Mouse (Mus musculus): ENCODE results near the gene Pde6h. TPM values are rescaled to one million over a fixed set of nuclear protein-coding genes. Genes with fewer than 3 reads are reported as not detected.

Pde6h gene
- total and polyA plus RNA-seq, 3 experiments: 1.7 TPM; not detected in 2

DNA sequence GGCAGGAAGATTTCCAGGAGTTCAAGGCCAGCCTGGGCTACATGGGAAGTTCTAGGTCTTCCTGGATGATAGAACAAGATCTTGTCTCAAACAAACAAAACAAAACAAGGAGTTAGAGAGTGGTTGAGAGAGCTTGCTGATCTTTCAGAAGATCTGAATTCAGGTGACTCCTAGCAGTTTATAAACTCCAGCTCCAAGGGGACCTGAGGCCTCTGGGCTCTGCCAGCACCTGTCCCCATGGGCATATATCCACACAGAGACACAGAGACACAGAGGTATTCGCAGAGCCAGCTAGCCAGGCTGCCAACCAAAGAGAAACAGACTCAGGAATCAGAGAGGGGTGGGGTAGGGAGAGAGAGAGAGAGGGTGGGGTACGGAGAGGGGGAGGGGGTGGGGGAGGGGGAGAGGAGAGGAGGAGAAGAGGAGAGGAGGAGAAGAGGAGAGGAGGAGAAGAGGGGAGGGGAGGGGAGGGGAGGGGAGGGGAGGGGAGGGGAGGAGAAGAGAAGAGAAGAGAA, 10.8 kb upstream of the Pde6h start:
- DNase-seq: no peak

DNA sequence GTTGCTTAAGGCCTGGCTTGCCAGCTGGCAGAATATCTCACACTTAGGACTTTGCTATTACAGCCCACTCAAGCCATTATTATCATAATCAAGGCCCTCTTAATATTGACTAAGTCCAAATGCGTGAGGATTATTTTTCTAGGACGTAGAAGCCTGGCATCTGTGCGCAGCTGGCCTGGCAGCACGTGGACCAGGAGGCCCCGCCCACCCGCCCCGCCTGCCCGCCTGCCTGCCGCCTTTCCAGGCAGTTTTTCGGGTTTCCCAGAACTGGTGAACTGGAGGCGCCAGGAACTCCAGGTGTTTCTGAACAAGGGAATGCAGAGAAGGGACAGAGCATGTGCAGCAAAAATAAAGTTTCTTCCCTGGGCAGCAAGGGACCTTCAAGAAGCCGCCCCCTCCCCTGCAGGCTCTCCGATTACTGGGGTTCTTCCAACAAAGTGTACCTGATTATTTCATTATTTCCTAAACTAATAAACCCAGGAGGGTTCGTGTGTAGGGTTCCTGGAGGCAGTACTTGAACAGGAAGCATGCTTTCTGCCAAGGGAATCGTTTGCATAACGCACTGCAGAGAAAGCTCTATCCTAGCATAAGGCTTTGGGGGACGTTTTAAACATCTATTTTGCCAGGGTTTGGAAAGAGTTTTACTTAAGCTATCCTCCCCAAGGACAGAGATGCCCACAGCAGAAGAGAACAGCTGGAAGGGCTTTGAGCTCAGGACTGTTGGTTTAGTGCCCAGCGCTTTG, 10.1 kb upstream of the Pde6h start:
- peak; percentile 44 for DNase-seq

DNA sequence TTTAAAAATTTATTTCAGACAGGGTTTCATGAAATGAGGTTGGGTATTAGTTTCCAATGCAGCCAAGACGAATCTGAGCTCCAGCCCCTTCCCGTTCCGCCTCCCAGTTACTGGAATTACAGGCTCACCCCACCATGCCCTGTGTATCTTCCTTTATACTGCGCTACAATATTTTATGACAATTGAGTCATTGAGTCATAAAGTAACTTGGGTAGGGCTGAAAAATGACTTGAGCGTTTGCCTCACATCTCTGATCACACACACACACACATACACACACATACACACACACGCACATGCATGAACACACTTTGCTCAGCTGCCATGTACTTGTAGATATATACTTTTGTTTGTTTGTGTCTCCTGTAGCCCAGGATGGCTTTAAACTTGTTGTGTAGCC, 9.4 kb upstream of the Pde6h start:
- no peak for DNase-seq

DNA sequence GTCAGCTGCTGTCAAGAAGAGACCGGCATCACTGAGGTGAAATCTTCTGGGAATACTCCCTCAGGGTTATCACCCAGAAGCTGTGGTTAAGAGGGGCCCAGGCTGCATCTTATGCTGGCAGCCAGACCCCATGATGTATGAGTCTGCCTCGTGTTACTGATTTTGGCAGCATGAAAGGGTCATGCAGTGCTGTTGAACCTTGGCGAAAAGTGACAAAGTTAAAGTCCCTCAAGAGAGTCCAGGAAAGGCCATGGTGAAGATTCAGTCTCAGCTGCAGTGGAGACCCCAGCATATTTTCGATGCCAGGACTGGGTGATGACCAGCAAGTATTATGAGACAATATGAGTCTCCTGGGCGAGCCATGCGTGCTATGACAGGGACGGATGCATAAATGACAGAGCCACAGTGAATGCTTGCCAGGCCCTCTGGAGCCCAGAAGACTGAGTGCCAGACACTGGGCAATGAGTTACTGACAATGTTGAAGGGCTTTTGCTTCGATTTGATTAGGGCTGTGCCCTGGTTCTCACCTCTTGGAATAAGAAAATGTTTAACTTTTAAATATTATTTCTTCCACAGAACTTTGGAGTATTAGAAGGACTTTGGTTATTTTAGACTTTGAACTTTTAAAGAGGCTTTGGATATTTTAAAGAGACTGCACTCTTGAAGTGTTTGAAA, 7.8 kb upstream of the Pde6h start:
- DNase-seq: no peak

DNA sequence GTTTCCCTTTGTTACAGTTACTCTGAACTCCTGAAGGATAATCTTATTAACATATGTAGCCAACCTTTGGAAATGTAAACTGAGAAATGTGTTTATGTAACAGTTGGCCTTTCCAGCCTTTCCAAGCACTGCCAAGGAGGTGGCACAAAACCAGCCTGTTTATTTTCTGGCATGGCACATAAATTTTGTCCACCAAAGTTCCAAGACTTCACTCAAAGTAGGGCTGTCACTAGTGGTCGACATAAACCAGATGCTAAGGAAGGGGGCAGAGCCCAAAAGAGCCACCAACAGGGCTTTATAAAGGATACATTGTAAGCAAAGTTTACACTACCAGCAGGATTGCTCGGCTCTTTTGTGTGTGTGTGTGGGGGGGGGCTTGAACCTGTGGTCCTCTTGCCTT, 5.7 kb upstream of the Pde6h start:
- DNase-seq: no peak

DNA sequence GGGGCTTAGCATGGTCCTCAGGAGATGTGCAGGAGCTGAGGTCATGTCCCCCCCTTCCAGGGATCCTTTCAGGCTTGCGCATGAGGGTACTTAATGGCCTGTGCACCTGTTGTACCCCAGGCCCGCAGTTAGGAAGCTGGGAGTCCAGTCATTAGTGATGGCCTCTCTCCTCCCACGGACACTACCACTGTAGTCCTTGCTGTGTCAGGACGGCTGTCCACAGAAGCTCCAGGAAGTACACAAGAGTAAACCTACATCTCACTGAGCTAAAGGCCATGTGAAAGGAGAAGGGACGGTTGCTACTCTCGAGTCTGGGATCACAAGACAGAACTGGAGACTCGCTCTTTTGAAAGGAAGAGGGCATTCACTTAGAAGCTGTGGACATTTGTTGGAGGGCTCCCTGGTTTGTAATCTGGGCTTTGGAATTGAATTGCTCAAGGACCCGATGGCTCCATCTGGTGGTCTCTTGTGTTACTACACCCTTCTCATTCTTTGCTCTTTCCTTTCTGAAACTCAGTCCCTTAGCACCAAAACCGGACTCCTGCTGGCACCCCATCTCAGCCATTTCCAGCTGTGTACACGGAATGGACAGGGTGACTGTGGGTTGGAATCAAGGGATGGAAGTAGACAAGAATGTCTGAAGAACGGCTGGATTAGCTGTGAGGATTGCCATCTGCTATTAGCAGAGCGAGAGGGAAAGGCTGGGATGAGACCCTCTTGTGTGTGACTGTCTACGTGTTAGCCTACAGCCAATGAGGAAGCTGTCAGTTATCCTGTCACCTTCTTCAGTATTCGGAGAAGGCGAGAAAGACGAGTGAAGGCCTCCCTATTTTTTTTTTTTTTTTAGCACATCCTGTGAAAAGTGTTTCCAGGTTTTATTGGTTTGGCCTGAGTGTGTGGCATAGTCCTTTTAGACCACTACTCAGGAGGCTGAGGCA, 3.0 kb upstream of the Pde6h start:
- DNase-seq: peak; percentile 62

DNA sequence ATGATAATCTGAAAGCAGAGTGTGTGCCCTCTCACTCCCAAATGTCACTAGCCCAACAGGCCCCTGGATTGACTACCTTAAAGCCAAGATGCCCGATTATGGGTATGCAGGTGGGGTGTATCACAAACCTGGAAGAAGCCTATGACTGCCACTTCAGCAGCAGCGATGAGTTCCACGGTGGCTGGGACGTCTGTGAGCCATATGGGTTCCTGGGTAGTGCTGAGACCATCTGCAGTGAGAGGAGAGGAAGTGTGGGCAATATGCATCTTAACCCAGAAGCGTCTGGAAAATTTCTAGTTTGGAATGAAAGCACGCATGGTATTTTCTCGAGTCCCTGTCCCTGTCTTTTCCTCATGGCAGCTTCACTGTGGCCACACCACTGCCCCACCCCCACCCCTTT, 2.0 kb upstream of the Pde6h start:
- no peak for DNase-seq

DNA sequence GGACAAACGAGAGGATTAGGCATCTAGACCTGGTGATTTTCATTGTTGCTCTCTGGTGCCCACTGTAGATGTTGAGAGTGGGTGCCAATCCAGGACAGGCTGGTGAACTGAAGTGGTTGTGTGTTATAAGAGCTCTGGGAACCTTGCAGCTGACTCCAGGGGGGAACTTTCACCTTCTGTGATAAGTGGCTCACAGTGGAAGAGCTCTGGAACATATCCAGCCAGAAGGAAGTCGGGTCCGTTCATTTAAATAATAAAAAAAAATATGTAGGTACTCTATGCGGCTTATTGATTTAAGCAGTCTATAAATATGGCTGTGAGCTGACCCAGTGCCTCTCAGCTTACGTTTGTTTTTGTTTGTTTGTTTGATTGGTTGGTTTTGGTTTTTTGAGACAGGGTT, 1.6 kb upstream of the Pde6h start, which contains the start of gene Erp27:
Gene Erp27, minus strand, starts transcription at position 101 of the 400 bp plus-strand sequence.
- no peak for DNase-seq

DNA sequence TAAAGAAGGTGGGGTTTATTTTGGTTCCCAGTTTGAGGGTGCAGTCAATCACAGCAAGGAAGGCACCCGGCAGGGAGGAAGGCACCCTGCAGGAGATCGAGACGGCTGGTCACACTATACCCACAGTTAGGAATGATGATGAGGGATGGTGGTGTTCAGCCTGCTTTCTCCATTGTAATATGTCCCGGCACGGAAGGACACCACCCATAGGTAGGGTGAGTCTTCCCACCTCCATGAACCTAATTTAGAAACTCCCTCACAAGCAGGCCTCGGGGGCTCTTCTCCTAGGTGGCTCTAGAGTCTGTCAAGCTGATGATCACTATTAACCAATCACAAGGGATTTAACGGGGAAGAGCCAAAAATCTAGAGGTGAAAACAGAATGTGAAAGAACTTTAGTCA, 761 bp upstream of the Pde6h start:
- DNase-seq: no peak

DNA sequence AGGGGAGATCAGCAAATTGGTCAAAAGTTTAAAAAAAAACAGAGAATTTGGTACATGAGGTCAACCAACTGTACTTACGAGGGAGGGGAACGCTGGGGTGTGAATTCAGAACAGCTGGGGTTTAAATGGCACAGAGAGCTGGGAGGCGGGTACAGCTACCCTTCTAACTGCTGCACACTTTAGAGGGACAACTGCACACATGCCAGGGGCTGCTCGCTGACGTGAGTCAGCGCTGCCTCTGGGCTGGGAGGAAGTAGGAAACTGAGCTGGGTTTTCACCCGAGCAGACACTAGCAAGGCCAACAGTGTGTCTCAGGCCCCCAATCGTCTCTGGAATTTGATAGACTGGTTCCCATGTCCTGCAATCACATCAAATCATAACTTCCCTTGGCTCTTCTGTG, 1.4 kb downstream of the Pde6h start:
- no peak for DNase-seq

DNA sequence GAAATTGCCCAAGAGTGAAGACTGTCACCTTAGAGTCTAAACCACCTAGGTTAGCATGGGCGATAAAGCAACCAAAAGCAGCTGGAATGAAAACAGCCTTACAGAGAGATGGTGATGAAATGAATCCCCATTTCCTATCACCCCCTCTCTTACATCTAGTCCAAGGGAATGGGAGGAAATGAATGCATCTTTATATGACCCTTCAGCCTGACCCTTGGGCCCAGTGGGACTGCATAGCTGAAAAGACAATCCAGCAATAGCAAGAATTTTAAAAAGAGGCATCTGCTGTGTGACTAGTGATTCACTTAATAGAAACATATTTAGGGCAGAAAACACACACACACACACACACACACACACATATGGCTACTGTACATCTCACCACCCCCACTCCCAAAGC, 4.0 kb downstream of the Pde6h start:
- no peak for DNase-seq

DNA sequence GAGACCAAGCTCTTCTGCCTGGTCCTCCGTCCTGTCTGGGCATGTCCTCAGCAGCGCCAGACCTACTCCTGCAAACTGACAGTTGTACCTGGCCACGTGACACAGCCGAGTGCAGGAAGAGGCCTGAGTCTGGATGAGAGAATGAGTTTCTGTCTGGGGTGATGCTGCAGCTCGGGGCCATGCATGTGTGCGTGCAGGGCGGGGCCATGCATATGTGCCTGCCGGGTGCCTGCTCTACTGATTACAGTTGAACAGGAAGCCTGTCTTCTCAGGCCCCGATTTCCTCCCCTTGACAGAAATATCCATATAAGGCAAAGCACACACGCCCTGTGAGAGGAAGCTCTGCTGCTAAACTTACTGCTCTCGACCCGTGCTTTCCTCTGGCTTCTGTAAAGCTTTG, 7.0 kb downstream of the Pde6h start:
- DNase-seq: peak; percentile 45

DNA sequence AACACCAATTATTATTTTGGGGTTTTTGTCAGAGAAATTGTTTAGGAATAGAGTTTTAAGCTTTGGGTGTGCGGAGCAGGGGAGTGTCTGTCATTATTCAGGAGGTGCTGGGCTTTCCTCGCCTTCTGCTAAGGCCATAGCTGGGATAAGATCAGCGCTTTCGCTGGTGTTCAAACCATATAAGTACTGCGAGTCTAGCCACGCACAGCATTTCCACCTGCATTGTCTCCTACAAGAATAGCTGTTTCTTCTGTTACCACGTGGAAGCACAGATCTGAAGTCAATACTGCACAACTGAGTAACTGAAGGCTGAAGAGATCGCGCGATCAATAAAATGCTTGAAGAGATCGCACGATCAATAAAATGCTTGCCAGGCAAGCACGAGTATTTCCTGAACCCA, 7.6 kb downstream of the Pde6h start:
- DNase-seq: no peak

DNA sequence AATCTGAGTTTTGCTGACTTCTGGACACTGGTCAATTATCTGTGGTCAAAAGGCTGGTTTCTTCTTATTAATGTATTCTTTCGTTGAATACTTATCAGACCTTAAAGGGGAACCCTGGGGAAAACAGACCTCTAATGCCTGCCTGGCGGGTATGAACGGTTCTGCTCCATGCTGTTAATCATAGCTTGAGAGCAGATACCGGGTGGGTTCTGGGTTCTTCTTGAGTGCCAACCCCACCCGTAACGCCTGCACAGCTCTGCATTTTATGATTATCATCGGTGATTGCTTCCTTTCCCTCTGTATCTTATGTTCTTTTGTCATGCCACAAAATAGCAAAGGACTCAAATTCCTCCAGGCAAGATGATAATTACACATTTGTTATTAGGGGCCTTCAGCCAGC, 10.4 kb downstream of the Pde6h start:
- no peak for DNase-seq

DNA sequence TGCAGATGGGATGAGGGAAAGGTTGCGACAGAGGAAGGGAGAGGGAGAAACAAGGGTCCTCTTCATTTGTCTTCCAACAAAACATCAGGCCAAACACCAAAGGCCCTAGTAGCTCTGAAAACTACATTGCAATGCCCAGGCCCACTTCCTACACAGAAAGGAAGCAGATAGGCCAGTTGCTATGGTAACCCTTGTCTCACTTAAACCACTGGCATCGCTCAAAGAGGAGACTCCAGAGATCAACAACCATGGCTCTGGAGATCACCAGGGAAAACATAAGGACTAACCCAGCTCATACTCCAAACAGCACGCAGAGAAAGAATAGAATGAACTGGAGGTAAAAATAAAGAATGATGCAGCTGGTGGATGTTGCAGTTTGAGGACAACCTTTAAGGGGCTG, 11.6 kb downstream of the Pde6h start:
- no peak for DNase-seq

DNA sequence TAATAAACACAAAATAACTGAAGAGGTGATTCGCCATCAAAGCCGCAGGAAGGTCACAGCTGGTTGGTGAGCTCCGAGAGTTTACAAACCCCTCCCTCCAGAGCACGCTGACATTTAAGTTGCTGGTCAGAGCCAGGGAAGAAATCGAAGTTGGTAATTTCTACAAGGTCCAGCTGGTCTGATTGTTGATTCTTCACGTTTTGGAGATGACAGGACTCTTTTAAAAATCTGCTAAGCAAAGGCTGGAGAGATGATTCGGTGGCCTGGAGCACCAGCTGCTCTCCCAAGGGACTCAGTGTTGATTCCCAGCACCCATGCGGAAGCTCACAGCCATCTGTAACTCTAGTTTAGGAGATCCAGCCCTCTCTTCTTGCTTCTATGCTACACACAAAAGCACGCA, 12.7 kb downstream of the Pde6h start:
- DNase-seq: no peak

DNA sequence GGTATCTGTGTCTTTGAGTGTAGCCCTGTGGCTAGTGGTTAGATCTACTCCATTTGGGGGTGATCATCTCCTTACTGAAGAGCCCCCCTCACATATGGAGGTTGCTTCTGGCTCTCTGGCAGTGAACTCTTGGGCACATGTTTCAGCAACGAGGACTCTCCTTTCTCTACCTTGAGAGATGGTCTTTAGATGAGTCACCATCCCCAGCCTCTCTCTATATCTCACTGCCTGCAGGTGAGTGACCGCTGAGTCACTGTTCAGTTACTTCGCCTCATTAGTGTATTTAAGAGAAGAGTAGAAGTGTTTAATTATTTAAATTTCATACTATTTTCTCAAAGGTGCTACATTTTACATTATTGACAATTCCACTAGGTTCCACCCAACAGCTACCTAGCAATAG, 13.5 kb downstream of the Pde6h start:
- no peak for DNase-seq

DNA sequence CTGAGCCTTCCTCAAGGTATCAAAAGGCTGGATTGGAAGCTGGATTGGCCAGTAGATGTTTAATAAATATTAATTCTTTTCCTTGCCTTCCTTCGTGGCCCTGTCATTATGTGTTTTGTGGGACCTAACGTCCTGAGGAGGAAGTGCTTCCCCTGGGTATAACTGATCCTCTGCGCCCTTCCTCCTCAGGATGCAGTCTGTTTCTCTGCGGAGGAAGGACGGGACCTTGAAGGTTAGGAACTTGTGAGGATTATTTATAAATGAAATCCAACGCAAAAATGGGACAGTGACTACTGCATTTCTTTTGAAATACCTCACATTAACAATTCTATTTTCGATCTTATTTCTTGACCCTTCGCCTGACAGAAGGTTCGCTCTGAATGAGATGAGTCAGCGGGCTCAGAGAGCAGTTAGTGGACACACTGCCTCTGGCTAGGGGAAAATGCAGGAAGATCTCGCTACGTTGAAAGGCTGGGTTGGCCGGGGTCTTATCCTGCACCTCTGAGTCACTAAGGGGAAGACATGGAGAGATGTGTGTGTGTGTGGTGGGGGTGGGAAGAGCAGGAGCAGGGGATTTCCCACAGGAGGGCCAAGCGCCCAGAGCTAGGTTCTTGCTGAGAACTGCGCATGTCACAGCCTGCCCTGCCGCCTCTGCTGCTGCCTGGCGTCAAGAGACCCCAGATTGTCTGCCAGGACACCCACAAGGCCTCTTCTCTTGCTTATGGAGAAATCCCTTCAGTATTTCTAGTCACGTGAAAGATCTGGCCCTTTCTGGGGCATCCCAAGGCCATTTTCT, 14.9 kb downstream of the Pde6h start:
- DNase-seq: peak; percentile 39

DNA sequence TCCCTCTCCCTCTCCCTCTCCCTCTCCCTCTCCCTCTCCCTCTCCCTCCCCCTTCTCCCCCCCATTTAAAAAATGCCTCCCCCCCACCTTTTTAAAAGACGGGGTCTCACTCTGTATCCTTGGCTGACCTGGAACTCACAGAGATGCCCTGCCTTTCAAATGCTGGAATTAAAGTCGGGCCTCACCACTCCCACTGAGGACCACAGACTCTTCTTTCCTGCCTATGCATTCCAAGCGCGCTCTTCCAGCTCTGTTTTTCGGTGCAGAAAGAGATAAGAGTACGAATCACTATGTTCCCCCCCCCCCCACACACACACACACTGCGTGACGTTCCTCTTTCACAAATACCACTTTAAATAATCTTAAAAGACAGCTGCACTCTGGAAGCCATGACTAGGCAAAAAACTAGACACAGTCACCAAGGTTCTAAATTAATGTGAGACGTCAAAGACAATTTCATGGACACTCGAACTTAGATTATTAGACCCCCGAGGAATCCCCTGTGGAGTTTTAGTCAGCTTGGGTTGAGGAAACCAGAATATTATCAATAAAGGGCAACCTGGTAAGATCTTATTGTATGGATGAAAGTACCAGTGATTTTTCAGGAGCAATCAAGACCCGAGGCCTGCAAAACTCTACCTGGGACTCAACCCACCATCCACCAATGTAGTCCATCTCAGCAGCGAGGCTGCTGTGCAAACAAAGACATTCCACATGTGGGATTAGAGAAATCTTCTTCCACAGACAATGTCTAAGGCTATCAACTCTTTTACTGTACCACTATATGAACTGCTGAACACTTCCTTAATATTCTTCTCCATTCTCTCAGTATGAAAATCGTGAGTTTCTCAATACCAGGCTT, 15.9 kb downstream of the Pde6h start:
- DNase-seq: no peak

DNA sequence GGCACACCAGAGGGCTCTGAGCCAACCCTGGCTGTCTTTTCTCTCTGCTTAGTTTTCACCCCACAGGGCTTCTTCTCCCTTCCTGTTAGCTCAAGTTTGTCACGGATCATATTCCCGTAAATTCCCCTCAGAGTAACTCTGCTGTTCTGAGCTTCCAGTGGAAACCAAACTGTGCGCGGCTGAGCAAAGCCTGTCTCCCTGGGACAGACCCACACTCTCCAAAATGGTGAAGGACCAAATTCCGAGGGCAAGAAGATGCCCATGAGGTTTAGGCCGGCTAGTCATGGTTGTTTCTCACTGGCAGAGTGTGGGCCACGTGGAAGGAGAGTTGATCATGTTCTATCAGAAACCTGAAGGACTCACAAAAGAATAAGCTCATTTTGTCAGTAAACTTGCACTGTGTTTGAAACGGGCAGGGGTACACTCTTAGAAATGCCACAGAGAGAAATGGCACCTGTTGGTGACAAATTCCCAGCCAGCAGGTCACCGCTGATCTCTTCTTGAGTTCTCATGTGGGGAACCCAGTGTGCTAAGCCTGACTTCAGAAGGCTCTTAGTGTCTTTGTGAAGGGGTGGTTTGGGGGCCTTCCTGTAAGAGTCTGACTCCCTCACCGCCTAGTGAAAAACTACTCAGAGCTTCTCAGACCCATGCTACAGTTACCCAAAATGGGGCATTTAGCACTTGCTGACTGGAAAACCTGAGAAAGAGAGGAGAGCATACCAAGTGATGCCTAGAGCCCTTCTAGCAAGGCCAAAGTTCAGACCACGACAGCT, 16.7 kb downstream of the Pde6h start:
- DNase-seq: no peak

Data from adrenal gland, adult 2 months (tissue).